Mouse (Mus musculus): ENCODE measurements at regions not wholly inside any gene's neighbourhood (a gene's known extent, or its start where the extent isn't known, plus 50 kb on each side); places are given as distances from the start of the nearest gene placed in this dataset.

GRCm38 (mm10) chr2:74463407-74463806 lies 115.8 kb downstream of the Lnpk start:
- DNase-seq, result no peak
- intact Hi-C loops (cut with DNase I), result loop anchor here (10.0 kb wide), 1 partner anchor 191 kb away; the partner anchor contains the start of gene Evx2

- intact Hi-C loops (cut with DNase I), result loop anchor here (10.0 kb wide), 1 partner anchor 193 kb away; the partner anchor contains the start of gene Evx2
- no peak for DNase-seq
Observed at GRCm38 (mm10) chr2:74461211-74461844, 117.9 kb downstream of the Lnpk start.

GRCm38 (mm10) chr2:74454431-74454830 lies 124.8 kb downstream of the Lnpk start:
- no peak for DNase-seq
- intact Hi-C loops (cut with DNase I), result no loop called here

GRCm38 (mm10) chr2:74452679-74453078 lies 126.6 kb downstream of the Lnpk start:
- DNase-seq, result no peak
- intact Hi-C loops (cut with DNase I), result no loop called here

DNA sequence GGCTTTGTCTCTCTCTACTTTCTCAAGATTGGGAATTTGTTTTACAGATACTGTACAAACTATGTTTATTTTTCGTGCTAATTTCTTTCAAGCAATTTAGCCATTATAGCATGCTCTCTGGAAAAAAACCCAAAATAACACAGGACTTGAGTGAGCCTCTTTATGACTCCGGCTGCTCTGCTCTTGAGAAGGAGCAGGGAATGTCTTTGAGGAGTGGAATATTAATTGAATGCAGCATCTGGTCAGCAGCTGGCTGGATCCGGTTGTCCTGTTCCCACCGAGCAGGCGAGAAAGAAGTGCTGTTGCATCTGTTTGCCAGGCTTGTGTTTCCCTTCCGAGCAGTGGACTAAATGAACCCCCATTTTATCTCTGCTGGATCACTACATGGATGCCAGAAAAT lies 127.7 kb downstream of the Lnpk start:
- DNase-seq, result no peak
- intact Hi-C loops (cut with DNase I), result no loop called here

DNA sequence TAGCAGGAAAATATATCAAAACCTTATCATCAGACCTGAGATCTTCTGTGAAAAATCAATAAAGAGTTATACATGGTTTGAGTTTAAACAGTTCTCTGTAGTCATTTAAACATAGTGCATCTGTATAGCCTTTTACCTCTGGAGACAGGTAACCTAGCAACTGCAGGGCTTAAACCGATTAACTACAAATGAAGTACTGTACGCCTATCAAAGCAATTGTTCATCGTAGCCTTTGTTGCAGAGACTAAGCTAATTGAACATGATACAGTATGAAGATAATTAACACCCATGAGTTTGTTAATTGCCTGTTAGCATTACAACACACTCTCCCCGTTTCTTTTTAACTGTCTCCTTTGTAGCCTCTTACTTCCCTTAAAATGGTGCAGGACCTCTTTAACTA lies 128.2 kb downstream of the Lnpk start:
- no peak for DNase-seq
- intact Hi-C loops (cut with DNase I), result no loop called here

DNA sequence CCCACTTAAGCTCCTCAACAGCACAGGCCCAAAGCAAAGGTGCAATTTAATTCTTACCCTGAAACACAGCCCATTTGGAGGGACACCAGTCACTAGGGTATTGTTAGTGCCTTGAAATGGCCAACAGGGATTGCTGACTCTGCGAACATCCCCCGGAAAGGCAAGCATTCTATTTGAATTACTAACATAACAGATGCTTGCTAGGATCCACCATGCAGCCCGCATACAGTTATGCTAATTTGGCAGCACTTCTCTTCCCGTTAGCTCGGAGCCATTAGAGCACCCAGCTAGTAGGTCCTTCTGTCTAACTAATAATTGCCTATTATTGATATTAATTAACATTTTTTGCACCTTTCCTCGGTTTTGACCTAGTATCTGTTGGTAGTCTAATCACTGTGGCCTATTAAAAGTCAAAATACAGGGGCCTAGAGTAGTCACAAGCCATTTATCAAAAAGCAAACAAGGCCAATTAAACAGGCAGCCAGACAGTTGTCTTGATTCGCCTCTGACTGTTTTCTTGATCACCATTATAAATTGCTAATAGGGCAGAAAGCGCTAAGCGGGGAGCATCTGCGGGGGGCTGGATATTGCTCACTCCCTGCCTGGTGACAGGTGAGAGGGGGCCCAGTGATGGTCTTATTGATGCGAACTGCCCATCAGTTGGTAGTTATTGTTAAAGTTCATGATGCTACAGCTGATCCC lies 129.0 kb downstream of the Lnpk start:
- intact Hi-C loops (cut with DNase I), result no loop called here
- no peak for DNase-seq

- intact Hi-C loops (cut with DNase I), result no loop called here
- no peak for DNase-seq
Observed at GRCm38 (mm10) chr2:74435184-74435911, 143.9 kb downstream of the Lnpk start.

- DNase-seq, result no peak
- intact Hi-C loops (cut with DNase I), result no loop called here
Observed at GRCm38 (mm10) chr2:74426746-74427145, 152.5 kb downstream of the Lnpk start.

DNA sequence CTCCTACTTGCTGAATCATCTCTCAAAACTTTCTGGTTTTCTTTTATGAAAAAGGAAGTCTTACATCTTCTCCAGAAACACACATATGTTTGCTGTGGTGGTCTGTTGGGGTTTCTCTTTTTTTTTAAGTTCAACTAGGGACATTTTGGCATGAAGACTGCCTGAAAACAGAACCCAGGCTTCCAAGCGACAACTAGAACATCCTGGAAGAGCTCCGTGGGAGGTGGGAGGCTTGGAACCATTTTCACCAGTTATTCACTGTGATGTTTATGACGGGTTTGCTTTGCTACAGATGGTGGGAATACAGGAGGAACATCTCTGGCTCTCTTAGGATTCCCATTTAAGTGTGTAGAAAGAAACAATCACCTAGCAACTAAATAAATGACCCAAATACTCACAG lies 154.5 kb downstream of the Lnpk start:
- no peak for DNase-seq
- intact Hi-C loops (cut with DNase I), result no loop called here

DNA sequence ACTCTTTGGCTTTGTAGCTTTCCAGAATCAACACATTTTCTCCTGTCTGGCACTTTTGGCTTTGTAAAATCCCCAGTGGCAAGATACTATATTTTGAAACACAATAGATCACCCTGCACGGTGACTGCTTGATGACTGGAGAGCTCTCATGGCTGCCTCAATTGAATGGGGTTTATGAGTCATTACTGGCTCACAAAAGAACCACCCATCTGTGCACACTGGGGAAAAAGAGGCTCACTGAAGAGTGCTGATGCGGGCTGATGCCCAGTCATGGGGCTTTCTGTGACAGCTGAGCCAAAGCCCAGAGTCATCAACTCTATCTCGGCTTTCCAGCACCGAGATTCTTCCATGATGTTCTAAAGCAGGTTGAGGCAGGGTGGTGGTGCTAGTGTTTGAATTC lies 163.1 kb downstream of the Lnpk start:
- intact Hi-C loops (cut with DNase I), result no loop called here
- no peak for DNase-seq

GRCm38 (mm10) chr2:74414721-74415120 lies 164.5 kb downstream of the Lnpk start:
- DNase-seq, result no peak
- intact Hi-C loops (cut with DNase I), result no loop called here

DNA sequence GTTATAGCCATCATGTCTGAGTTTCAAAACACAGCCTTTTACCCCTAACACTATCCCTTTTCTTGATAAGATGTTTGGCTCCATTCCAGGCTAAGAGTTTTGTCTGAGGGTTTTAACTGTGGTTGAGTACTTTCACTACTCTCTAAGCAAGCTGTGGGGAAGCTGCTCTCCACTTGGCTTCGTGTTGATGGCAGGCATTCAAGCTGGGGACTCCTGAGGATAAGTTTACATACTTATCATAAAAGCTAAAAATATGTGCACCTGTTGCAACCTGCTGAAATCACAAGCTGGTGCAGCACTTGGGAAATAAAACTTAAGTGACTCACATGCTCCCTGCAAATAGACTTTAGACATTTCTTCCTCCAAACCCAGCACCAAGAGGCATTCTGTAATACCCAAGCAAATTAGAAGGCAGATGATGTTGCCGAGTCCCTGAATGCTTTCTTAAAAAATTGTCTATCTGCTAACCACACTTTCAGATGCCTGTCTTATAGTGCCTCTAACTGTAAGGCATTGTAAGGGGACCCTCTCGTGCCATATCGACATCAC lies 169.3 kb downstream of the Lnpk start:
- DNase-seq, result peak in 1 of 2 experiments; percentile 64
- intact Hi-C loops (cut with DNase I), result no loop called here

DNA sequence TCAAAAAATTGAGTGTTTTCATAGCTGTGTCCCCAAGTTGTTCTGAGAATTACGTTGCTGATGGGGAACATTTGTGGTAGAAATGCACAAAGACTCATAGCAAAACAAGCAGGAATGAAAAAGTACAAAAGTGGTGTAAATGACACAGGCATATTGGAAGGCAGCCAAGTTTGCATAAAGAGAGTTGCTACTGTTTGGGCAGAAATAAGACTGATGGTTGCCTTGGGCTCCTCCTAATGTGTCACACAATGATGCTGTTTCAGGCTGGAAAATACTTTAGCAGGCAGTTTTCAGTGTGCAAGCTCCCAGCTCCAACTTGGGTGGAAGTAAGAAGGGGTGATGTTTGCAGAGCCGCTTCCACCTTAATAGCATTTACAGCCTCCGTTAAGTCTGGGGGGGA lies 174.7 kb downstream of the Lnpk start:
- DNase-seq, result no peak
- intact Hi-C loops (cut with DNase I), result no loop called here

GRCm38 (mm10) chr2:74391064-74391463 lies 188.2 kb downstream of the Lnpk start:
- DNase-seq, result no peak
- intact Hi-C loops (cut with DNase I), result no loop called here

DNA sequence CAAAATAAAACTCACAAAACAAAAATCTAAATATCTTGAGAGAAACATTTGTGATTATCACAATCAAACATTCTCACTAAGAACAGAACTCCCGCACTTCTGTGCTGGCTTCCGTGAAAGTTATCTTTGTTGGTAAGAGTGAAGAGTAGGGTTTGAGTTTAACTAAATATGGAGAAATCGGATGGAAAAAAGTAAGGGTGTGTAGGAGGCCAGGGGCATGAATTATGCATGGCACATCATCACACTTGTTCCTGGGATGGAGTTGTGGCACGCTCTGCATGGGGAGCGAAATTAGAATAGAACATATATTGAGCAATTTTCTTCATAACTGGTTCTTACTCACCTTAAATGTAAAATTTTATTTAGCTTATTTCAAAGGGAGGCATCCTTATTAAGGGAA lies 191.2 kb downstream of the Lnpk start:
- intact Hi-C loops (cut with DNase I), result no loop called here

GRCm38 (mm10) chr2:74384918-74385317 lies 194.3 kb downstream of the Lnpk start:
- no peak for DNase-seq
- intact Hi-C loops (cut with DNase I), result no loop called here

More for the DNA sequence above, 191.2 kb downstream of the Lnpk start:
- no peak for DNase-seq

DNA sequence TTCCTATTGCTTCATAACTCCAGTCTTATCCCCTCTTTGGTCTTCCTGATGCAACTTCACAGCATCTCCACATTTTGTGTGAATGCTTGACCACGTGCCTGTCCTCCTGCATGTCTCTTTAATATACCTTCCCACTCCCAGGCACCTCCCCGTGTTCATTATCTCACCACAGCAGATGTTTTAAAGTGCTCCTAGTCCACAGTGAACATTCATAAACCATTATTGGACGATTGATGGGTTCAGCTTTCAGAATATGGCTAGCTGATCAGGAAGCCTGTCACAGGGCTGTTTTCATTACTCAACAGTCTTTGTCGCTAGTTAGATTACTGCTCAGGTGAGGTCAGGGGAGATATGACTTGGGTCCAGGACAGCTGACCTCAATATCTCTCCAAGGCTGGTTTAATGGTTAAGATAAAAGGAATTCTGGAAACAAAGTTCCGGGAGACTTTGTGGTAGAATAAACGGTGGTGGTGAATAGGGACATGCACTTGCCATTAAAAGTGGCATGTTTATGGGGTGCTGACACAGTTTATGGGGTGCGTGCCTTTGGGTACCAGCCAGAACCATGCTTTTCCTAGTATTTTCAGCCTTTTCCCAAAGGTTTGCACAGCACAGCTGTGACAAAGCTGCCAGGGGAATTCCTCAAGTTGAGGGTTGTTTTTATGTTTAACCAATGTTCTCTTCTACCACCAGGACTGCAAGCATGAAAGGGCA lies 198.5 kb downstream of the Lnpk start:
- intact Hi-C loops (cut with DNase I), result no loop called here
- DNase-seq, result no peak

DNA sequence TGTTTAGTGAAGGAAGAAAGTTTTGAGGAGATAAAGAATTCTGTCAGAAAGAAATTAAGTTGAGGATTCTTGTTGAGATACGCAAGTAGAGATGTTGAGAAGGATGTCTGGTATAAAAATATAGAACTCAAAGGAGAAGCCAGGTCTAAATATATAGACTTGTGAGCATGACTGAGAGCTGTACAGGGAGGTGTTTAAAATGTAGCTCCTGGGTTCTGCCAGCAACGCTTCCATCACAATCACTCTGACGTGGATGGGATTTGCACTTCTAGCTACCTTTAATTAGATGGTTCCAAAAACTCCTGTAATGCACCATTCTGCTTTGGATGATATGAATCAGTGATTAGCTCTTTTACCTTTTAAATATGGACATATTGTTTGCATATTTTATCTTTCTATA lies 200.5 kb downstream of the Lnpk start:
- no peak for DNase-seq
- intact Hi-C loops (cut with DNase I), result no loop called here

DNA sequence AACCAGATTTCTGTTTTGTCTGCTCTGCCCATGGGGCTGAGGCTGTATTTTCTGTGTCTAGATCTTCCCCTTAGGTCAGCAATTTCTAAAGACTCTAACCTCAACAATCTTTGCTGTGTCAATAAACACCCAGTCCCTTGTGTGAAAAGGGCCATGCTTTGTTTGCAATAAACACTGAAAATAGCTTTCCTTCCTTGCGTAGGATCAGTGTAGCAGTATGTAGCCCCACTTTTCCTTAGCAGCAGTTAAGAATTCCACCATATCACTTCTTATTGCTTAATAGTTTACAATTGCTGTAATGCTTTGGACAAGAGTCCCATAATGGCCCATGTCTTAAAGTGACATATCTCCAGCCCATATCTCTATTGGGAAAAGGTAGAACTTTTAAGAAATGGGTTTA lies 205.3 kb downstream of the Lnpk start:
- DNase-seq, result no peak
- intact Hi-C loops (cut with DNase I), result no loop called here

DNA sequence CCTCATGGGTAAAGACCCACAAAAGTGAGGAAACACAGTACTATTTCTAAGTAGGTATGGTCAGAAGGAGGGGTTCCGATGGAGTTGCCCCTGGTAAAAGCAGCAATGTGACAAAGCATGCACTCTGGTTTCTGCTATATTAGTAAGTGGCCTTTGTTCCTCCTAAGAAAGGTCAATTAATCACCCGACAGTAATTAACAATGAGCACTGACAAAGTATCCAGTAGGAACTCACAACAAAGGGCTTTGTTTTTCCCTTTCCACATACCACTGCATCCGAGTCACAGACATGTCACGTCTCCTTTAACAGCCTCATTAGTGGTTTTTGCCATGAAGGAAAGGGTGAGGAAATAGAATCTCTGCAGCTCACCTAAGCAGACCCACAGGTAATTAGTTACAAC lies 206.2 kb downstream of the Lnpk start:
- intact Hi-C loops (cut with DNase I), result no loop called here
- DNase-seq, result no peak
